Mouse (Mus musculus): ENCODE results near the gene Aven. TPM values are rescaled to one million over a fixed set of nuclear protein-coding genes. Genes with fewer than 3 reads are reported as not detected.

Gene Aven
- polyA plus RNA-seq, 1 experiment from 2014 or later = 5.5 TPM

DNA sequence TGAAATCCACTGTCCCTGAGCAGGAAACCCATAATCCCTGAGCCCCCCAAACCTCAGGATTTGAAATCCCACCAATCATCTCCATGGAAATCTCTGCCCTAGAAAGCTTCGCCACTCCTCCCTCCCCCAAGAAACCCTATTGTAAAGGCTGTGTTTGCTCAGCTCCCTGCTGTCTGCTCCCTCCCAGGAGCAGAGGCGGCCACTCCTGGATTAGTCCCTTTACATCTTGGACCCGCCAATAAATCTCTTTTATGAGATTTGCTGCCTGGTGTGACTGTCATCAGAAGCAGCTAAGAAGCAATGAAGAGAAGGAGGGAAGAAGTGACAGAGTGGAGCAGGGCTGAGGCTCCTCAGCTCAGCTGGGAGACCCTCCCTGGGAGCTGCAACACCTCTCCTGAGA lies 124.4 kb downstream of the Aven start:
- Histone ChIP-seq H3K4me2 (no peak overlapping the region), H3K9ac (no peak overlapping the region), H3K27ac (no peak overlapping the region), H3K9me3 (no peaks in the 10 kb centered on the region), H3K27me3 (no peaks in the 10 kb centered on the region), H3K36me3 (no peaks in the 10 kb centered on the region), H3K4me1 (no peaks in the 10 kb centered on the region), H3K4me3 (no peak overlapping the region)
- 19% methylated on average over 3 of the region's 3 CpGs for WGBS
- ATAC-seq (ENCODE audit: insufficient number of reproducible peaks, low FRiP score, low TSS enrichment, low read depth) = no peak

DNA sequence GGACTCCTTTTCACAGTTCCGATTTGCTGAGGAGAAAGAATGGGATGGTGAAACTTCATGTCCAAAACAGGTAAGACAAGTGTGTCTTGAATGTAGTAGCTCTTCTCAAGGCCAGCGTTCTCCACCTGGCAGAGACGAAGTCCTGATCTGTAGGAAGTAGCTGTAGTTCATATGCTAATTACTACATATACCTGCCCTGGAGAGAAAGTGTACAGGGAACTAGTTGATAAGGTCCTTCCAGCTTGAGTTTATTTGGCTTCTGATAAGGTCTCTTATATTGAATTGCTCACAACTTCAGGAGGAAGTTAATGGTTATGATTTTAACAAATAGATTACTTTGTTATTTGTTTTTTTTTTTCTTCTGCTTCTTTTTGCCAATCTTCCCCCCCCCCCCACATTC lies 132.4 kb downstream of the Aven start:
- H3K9ac ChIP-seq = no peak overlapping the region
- no peaks in the 10 kb centered on the region for H3K4me1 ChIP-seq
- 81% methylated on average over 3 of the region's 3 CpGs for WGBS
- no peaks in the 10 kb centered on the region for H3K9me3 ChIP-seq
- H3K4me2 ChIP-seq = no peak overlapping the region
- H3K27me3 ChIP-seq = no peaks in the 10 kb centered on the region
- no peak for ATAC-seq (ENCODE audit: insufficient number of reproducible peaks, low FRiP score, low TSS enrichment, low read depth)
- H3K36me3 ChIP-seq = no peaks in the 10 kb centered on the region
- H3K4me3 ChIP-seq = no peak overlapping the region
- no peak overlapping the region for H3K27ac ChIP-seq

DNA sequence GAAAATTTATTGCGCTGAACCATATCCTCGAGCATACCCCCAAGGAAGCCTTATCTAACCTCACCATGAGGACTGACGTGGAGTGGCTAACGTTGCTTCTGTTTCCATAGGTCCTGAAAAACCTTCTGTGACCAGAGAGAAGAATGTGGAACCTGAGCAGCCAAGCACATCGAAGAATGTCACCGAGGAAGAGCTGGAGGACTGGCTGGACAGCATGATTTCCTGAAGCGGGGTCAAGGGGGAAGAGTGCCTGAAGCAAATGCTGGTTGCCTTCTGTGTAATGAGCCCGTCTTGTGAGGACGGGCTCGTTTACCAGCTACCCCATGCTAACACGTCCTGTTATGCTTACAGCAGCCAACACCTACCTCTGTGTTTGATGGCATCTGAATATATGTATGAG lies 137.9 kb downstream of the Aven start:
- Histone ChIP-seq H3K9ac (no peak overlapping the region), H3K4me1 (no peaks in the 10 kb centered on the region), H3K27ac (no peak overlapping the region), H3K36me3 (peaks cover 7% of the 10 kb centered on the region), H3K9me3 (no peaks in the 10 kb centered on the region), H3K4me2 (no peak overlapping the region), H3K27me3 (no peaks in the 10 kb centered on the region), H3K4me3 (no peak overlapping the region)
- no peak for ATAC-seq (ENCODE audit: insufficient number of reproducible peaks, low FRiP score, low TSS enrichment, low read depth)
- 72% methylated on average over 11 of the region's 11 CpGs for WGBS

DNA sequence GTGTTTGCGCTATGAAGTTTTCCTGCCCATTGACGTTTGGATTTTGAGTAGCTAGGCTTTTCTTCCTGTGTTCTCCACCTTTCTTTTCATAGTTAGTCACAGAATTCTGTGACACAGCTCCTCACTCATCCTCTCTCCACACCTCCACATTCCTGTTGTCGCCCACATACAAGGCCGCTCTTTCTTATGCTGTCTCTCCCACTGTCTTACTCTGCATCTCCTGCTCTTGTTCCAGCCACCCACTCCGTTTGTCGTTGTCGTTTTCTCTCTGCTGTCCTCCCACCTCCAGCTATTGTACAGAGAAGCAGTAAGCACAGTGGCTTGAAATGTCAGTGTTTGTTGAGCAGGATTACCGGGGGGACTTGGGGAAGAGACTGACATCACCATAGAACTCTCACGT lies 139.8 kb downstream of the Aven start:
- Histone ChIP-seq H3K4me2 (no peak overlapping the region), H3K9ac (no peak overlapping the region), H3K27ac (no peak overlapping the region), H3K4me3 (no peak overlapping the region), H3K9me3 (no peaks in the 10 kb centered on the region), H3K36me3 (peaks cover 7% of the 10 kb centered on the region), H3K4me1 (no peaks in the 10 kb centered on the region), H3K27me3 (no peaks in the 10 kb centered on the region)
- 92% methylated on average over 9 of the region's 9 CpGs for WGBS
- no peak for ATAC-seq (ENCODE audit: insufficient number of reproducible peaks, low FRiP score, low TSS enrichment, low read depth)

DNA sequence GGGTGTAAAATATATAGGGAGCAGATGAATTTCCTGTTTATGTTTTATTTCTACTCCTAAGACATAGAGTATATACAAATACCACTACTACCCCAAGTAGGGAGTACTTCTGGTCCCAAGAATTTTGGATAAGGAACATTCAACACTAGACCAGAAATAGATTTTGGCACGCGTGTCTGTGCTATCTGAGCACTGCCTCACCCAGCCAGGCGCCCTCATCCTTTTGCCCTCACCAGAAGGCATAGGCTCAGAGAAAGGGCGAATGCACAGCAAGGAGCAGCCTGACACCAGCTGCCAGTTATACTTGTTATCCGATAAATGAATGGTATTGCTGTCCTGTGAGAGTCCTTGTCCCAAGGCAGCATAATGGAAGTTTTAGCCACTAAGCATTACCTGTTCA lies 144.4 kb downstream of the Aven start:
- ATAC-seq (ENCODE audit: insufficient number of reproducible peaks, low FRiP score, low TSS enrichment, low read depth) = no peak
- 89% methylated on average over 5 of the region's 5 CpGs for WGBS
- Histone ChIP-seq H3K27ac (no peak overlapping the region), H3K27me3 (no peaks in the 10 kb centered on the region), H3K9me3 (no peaks in the 10 kb centered on the region), H3K4me1 (no peaks in the 10 kb centered on the region), H3K36me3 (no peaks in the 10 kb centered on the region), H3K4me3 (no peak overlapping the region), H3K9ac (no peak overlapping the region), H3K4me2 (no peak overlapping the region)

DNA sequence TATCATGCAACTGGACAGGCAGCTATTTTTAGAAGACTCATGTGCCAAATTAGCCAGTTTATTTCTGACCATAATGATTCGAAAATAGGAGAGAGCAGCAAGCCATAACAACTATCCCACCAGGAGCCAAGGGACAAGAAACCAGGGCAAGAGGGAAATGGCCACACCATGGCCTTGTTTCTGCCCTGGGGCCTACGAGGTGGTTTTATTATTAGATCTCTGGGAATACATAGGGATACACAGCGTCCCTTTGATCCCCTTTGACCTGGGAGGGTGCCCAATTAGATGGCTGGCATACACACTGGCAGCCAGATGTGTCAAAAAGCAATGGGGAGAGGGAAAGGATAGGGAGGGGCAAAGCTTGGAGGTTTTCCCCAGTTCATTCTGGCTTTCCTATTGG lies 161.1 kb downstream of the Aven start:
- Histone ChIP-seq H3K27me3 (no peaks in the 10 kb centered on the region), H3K9ac (no peak overlapping the region), H3K36me3 (no peaks in the 10 kb centered on the region), H3K4me2 (no peak overlapping the region), H3K9me3 (no peaks in the 10 kb centered on the region), H3K4me1 (no peaks in the 10 kb centered on the region), H3K27ac (no peak overlapping the region), H3K4me3 (no peak overlapping the region)
- 43% methylated on average over 3 of the region's 3 CpGs for WGBS
- no peak for ATAC-seq (ENCODE audit: insufficient number of reproducible peaks, low FRiP score, low TSS enrichment, low read depth)

DNA sequence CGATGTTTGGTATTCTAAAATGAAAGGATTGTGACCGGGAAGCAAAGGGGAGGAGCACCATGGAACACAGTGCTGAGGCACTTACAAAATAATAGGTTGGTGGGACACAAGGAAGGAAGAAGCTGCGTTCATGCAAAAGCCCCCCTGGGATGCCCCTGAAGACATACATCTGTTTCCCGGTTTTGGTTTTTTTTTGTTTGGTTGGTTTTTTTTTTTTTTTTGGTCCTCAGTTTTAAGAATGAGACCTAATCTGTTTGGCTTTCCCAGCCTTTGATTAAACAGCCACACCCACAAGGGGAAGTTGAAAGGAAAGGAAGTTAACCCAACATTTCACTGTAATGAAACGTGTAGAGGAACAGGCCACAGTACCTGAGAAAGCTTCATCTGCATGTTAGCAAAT lies 163.4 kb downstream of the Aven start:
- Histone ChIP-seq H3K4me2 (no peak overlapping the region), H3K4me1 (no peaks in the 10 kb centered on the region), H3K9ac (no peak overlapping the region), H3K9me3 (no peaks in the 10 kb centered on the region), H3K27ac (no peak overlapping the region), H3K36me3 (no peaks in the 10 kb centered on the region), H3K4me3 (no peak overlapping the region), H3K27me3 (no peaks in the 10 kb centered on the region)
- WGBS = 58% methylated on average over 5 of the region's 5 CpGs
- no peak for ATAC-seq (ENCODE audit: insufficient number of reproducible peaks, low FRiP score, low TSS enrichment, low read depth)

DNA sequence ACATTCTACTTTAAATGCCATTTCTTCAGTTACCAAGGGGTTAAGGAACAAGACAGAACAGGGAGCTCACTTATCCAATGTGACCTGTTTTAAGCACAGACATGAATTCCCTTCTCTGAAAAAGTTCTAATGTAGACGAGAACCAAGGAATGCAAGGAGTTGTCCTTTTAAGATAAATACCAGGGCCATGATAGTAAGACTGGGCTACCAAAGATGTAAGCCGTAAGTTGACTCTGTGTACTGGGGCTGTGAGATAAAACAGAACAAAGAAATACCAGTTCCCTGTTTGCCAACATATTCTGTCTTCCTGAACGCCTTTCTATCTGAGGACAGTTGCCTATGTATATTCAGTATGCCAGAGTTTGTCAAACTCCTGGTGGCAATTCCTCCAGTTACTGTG lies 176.7 kb downstream of the Aven start:
- Histone ChIP-seq H3K4me2 (no peak overlapping the region), H3K4me1 (no peaks in the 10 kb centered on the region), H3K36me3 (no peaks in the 10 kb centered on the region), H3K27ac (no peak overlapping the region), H3K4me3 (no peak overlapping the region), H3K27me3 (no peaks in the 10 kb centered on the region), H3K9me3 (no peaks in the 10 kb centered on the region), H3K9ac (no peak overlapping the region)
- 83% methylated on average over 3 of the region's 3 CpGs for WGBS
- no peak for ATAC-seq (ENCODE audit: insufficient number of reproducible peaks, low FRiP score, low TSS enrichment, low read depth)

DNA sequence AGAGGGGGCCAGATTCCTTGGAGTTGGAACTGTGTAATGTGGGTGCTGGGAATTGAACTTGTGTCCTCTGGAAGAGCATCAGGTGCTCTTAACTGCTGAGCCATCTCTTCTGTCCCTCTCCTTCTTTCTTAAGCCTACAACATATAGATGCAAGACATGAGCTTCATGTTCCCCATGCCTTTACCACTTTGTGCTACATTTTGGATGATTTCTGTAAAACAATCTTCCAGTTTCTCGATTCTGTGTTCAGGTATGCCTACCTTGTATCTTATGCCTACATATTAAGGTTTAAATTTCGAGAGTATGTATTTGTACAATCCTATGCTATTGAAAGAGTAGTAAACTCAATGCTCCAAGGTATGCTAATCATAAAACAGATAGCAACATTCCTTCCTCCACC lies 183.4 kb downstream of the Aven start:
- Histone ChIP-seq H3K4me2 (no peak overlapping the region), H3K9me3 (no peaks in the 10 kb centered on the region), H3K36me3 (no peaks in the 10 kb centered on the region), H3K27me3 (no peaks in the 10 kb centered on the region), H3K27ac (no peak overlapping the region), H3K4me3 (no peak overlapping the region), H3K4me1 (no peaks in the 10 kb centered on the region), H3K9ac (no peak overlapping the region)
- no peak for ATAC-seq (ENCODE audit: insufficient number of reproducible peaks, low FRiP score, low TSS enrichment, low read depth)
- 74% methylated on average over 2 of the region's 2 CpGs for WGBS

DNA sequence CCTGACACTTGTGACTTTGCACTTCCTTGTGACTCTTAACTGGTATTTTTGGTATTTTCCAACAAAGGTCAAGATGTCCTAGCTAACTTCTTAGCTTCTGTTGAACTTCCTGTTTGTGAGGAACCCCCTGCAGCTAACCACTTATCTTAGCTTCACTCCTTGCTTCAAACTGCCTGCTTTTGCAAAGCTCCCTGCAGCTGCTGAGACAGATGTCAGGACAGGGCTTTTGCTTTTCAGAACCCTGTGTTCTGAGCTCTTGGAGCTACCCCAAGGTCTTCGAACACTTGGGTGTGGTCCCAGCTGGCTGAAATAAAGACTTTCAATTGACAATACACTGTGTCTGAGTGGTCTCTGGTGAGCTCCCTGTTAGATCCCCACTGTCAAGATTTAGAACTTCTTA lies 184.0 kb downstream of the Aven start:
- Histone ChIP-seq H3K4me3 (no peak overlapping the region), H3K36me3 (no peaks in the 10 kb centered on the region), H3K4me2 (no peak overlapping the region), H3K4me1 (no peaks in the 10 kb centered on the region), H3K9ac (no peak overlapping the region), H3K27me3 (no peaks in the 10 kb centered on the region), H3K27ac (no peak overlapping the region), H3K9me3 (no peaks in the 10 kb centered on the region)
- WGBS = 47% methylated on average over 1 of the region's 1 CpGs
- no peak for ATAC-seq (ENCODE audit: insufficient number of reproducible peaks, low FRiP score, low TSS enrichment, low read depth)

DNA sequence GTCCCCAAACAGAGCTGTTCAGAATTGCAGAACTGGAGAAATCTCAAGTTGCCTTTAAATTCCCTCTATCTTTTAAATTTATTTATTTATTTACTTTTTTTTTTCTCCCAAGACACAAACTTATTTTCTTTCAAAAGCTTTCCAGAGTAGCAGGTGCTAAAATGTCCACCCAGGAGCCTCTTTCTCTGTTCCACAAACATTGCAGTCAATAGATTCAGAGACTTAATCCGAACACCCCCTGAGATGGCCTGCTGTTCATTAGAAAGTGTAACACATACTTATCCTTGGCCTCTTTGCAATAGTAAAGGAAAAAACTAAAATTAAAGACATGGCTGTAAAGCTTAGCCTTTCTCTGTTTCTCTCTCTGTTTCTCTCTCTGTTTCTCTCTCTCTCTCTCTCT lies 184.5 kb downstream of the Aven start:
- Histone ChIP-seq H3K4me1 (no peaks in the 10 kb centered on the region), H3K9me3 (no peaks in the 10 kb centered on the region), H3K36me3 (no peaks in the 10 kb centered on the region), H3K4me2 (no peak overlapping the region), H3K27me3 (no peaks in the 10 kb centered on the region), H3K4me3 (no peak overlapping the region), H3K27ac (no peak overlapping the region), H3K9ac (no peak overlapping the region)
- ATAC-seq (ENCODE audit: insufficient number of reproducible peaks, low FRiP score, low TSS enrichment, low read depth) = no peak
- WGBS = 58% methylated on average over 1 of the region's 1 CpGs

DNA sequence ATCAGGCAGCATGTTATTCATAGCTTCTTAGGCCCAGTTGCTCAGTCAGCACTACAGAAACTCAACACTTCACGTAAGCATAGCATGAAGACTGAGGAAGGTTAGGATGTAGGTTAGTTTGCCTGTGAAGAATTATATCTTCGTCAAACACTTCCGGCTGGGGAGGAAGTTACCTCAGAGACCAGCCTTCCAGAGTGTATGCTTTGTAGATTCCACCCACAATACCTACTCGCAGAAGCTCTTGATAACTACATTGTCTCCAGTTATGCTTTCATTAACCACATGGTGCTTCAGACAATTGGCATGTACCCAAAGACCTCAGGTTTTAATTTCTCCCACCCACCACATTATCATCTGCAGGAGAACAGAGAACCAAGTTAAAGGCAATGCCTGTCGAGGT lies 189.1 kb downstream of the Aven start:
- no peak overlapping the region for H3K27ac ChIP-seq
- WGBS = 76% methylated on average over 5 of the region's 5 CpGs
- H3K36me3 ChIP-seq = no peaks in the 10 kb centered on the region
- no peak overlapping the region for H3K4me2 ChIP-seq
- H3K27me3 ChIP-seq = no peaks in the 10 kb centered on the region
- H3K4me3 ChIP-seq = no peak overlapping the region
- H3K4me1 ChIP-seq = no peaks in the 10 kb centered on the region
- no peak overlapping the region for H3K9ac ChIP-seq
- H3K9me3 ChIP-seq = no peaks in the 10 kb centered on the region
- ATAC-seq (ENCODE audit: insufficient number of reproducible peaks, low FRiP score, low TSS enrichment, low read depth) = no peak
